Mouse (Mus musculus) embryonic facial prominence, embryonic 14.5 days (tissue): ENCODE data around the gene Ube2s. TPM values are rescaled to one million over a fixed set of nuclear protein-coding genes. Genes with fewer than 3 reads are reported as not detected.
"Not testable (repeated sequence)": the region's sequence is repeated elsewhere in the genome, so short reads cannot be mapped to it uniquely, and the experiment has no call there.

Source experiments
- ATAC-seq: fragments of 200-750 bp; cut with Nextera tagmentation; 2 replicates; pipeline ENCODE4 v1.8.0; 2017; ENCODE audit warnings: low read depth, moderate number of reproducible peaks, moderate TSS enrichment
- DNase-seq: peaks from one replicate; pipeline ENCODE4 v3.0.0-alpha.2; 2015; ENCODE audit warnings: low spot score
- H3K27ac ChIP-seq: fragments of 300-500 bp; sonication (generic); replicated peaks from 2 replicates; pipeline ENCODE4 v1.5.1; 2014; ENCODE audit warnings: low read depth, mild to moderate bottlenecking, low read length, moderate library complexity
- H3K27me3 ChIP-seq: fragments of 300-500 bp; sonication (generic); replicated peaks from 2 replicates; pipeline ENCODE4 v1.6.1; 2014; ENCODE audit warnings: low read length; ENCODE audit not compliant: control insufficient read depth, insufficient read depth
- H3K36me3 ChIP-seq: fragments of 300-500 bp; sonication (generic); 2 replicates; pipeline ENCODE4 v1.6.1; 2014; ENCODE audit warnings: low read length, mixed read lengths; ENCODE audit not compliant: control insufficient read depth, insufficient read depth
- H3K4me1 ChIP-seq: fragments of 300-500 bp; sonication (generic); 2 replicates; pipeline ENCODE4 v1.6.1; 2014; ENCODE audit warnings: antibody characterized with exemption, low read length; ENCODE audit not compliant: control insufficient read depth, insufficient read depth
- H3K4me2 ChIP-seq: fragments of 300-500 bp; sonication (generic); 2 replicates; pipeline ENCODE4 v1.6.1; 2014; ENCODE audit warnings: low read depth, mild to moderate bottlenecking, low read length, moderate library complexity, mixed read lengths
- H3K4me3 ChIP-seq: fragments of 300-500 bp; sonication (generic); 2 replicates; pipeline ENCODE4 v1.5.1; 2014; ENCODE audit warnings: low read depth, mild to moderate bottlenecking, low read length
- H3K9ac ChIP-seq: fragments of 300-500 bp; sonication (generic); 2 replicates; pipeline ENCODE4 v1.6.1; 2014; ENCODE audit warnings: low read depth, mild to moderate bottlenecking, low read length, moderate library complexity, mixed read lengths
- H3K9me3 ChIP-seq: fragments of 300-500 bp; sonication (generic); 2 replicates; pipeline ENCODE4 v1.6.1; 2016; ENCODE audit warnings: low read length; ENCODE audit not compliant: control insufficient read depth
- WGBS: fragments of 180-500 bp; shearing (Covaris S2); extraction: QIAGEN DNeasy Blood & Tissue Kit; methylation state at CpG from one replicate; pipeline ENCODE4 v1.1.7; 2014; 5-methylcytosine and 5-hydroxymethylcytosine counted together
- polyA plus RNA-seq: library from polyadenylated mRNA; unstranded; fragments of >200 nt; fragmentation: Nextera tagmentation; extraction: Ambion mirVana; gene quantifications from 2 replicates; pipeline ENCODE4 v1.2.1, GENCODE M21; 2014

Gene Ube2s
- polyA plus RNA-seq, 1 experiment from 2014 or later, result 347 TPM

DNA sequence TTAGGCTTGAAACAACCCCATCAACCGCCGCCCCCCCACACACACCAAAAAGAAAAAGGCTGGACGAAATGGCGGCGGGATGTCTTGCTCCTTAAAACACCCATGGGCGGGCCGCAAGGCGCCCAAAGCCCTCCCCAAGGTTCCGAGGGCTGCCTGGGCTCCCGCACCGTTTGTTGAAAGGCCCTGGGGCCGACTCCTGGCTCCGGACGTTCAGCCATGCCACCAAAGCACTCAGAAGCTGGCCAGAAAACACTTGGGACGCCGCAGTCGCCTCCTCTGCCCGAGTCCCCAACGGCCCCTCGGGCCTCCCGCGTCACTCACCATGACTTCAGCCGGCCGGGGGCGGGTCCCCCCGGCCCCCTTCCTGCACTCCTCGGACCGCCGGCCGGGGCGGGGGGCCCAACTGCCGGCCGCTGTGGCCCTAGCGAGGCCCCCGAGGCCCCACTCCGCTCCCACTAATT is 518 bp downstream of the Ube2s start:
- H3K9ac ChIP-seq, result peak overlapping the region; percentile 99
- DNase-seq, result peak; percentile 32
- 0 out of 2 replicates have a peak, but pooled peaks have one; percentile 1 for ATAC-seq
- H3K36me3 ChIP-seq, result peaks cover 35% of the 10 kb centered on the region
- H3K27ac ChIP-seq, result peak overlapping the region; percentile 98
- peak overlapping the region; percentile 97 for H3K4me3 ChIP-seq
- H3K27me3 ChIP-seq, result no peaks in the 10 kb centered on the region
- 0% methylated on average over 15 of the region's 36 CpGs for WGBS
- H3K4me1 ChIP-seq, result peaks cover 21% of the 10 kb centered on the region
- no peaks in the 10 kb centered on the region for H3K9me3 ChIP-seq
- H3K4me2 ChIP-seq, result peak overlapping the region; percentile 80

DNA sequence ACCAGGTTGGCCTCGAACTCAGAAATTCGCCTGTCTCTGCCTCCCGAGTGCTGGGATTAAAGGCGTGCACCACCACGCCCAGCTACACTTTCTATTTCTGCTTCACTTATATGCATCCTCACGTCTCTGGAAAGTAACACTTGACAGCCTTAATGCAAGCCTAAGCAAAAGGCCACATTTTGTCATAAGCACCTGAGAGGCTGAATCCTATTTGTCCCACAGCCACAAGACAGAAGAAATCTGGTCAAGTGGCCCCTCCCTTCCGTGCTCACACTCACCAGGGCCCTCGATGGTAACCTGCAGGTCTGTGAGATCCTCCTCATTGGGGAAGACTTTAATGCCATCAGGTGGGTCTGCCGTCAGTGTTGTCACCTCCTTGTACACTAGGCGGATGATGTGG is 1.3 kb downstream of the Ube2s start:
- peak overlapping the region; percentile 99 for H3K9ac ChIP-seq
- 40% methylated on average over 10 of the region's 10 CpGs for WGBS
- H3K27ac ChIP-seq, result peak overlapping the region; percentile 98; the same call in 1 of the 2 replicates
- H3K4me1 ChIP-seq, result peaks cover 21% of the 10 kb centered on the region
- H3K36me3 ChIP-seq, result peaks cover 43% of the 10 kb centered on the region
- DNase-seq, ATAC-seq, H3K9me3 ChIP-seq, H3K27me3 ChIP-seq: not testable (repeated sequence)
- peak overlapping the region; percentile 80 for H3K4me2 ChIP-seq
- H3K4me3 ChIP-seq, result peak overlapping the region; percentile 97

DNA sequence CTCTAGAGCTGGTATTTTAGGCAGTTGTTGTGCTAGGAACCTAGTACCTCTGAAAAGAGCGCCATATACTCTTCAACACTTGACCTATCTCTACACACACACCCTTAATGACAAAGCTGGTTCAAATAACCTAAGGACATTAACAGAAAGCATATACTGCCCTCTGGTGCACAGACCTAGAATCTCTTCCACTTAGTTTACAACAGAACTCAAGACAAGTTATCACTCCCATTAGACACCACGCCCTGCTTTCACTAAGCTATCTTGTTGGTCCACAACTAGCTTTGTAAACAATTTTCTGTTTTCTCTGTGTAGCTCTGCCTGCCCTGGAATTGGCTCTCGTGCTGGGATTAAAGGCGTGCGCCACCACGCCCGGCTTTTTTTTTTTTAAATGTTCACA is 5.7 kb downstream of the Ube2s start:
- H3K4me1 ChIP-seq, result peaks cover 15% of the 10 kb centered on the region
- WGBS, result 87% methylated on average over 7 of the region's 7 CpGs
- no peak overlapping the region for H3K4me3 ChIP-seq
- H3K27ac ChIP-seq, result no peak overlapping the region
- H3K36me3 ChIP-seq, result peaks cover 58% of the 10 kb centered on the region
- no peak for ATAC-seq
- no peak overlapping the region for H3K9ac ChIP-seq
- DNase-seq, result peak; percentile 54
- H3K27me3 ChIP-seq, result no peaks in the 10 kb centered on the region
- no peak overlapping the region for H3K4me2 ChIP-seq
- no peaks in the 10 kb centered on the region for H3K9me3 ChIP-seq

DNA sequence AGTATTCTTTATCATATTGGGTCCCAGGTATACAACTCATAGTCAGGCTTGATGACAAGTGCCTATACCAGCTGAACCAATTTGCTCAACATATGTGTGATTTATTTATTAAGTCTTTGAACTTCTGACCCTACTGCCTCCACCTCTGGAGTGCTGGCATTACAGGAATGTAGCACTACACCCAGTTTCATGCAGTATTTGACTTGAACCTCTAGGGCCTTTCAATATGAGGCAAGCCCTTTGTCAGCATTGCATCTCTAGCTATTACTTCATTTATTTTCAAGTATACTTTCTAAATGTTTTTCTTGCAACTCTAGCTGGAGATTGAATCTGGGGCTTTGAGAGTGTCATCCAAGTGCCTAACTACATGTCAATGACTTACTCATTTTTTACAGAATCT is 10.1 kb downstream of the Ube2s start:
- Histone ChIP-seq H3K27me3 (no peaks in the 10 kb centered on the region), H3K27ac (no peak overlapping the region), H3K4me1 (no peaks in the 10 kb centered on the region), H3K4me3 (no peak overlapping the region), H3K36me3 (peaks cover 34% of the 10 kb centered on the region), H3K9me3 (no peaks in the 10 kb centered on the region), H3K4me2 (no peak overlapping the region), H3K9ac (no peak overlapping the region)
- ATAC-seq (no peak), DNase-seq (no peak)

DNA sequence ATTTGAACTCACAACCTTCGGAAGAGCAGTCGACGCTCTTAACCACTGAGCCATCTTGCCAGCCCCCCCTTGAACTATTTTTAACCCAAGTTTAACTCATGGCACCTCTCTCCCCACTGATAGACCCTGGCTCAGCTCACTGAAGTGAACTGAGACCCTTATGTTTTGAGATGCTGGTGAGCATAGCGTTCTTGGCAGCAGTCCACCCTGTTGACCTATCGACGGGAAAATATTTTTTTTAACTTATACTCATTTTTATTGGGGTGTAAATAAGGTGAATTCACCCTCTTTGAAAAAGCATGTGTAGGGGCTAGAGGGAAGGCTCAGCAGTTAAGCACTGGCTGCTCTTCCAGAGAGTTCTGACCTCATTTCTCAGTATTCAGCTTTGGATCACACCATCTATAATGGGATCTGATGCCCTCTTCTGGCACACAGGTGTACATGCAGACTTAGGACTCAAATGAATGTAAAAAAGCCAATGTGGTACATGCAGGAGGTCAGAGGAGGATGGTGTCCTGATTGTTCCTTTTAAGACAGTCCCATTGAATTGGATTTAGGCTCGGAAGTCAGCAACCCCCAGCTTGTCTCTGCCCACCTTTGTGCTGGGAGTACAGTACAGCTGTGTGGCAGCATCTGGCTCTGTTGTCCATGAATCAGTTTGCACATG is 16.5 kb downstream of the Ube2s start:
- DNase-seq, result peak; percentile 62
- no peak; the same call in 1 of the 2 replicates for ATAC-seq
- Histone ChIP-seq H3K4me2 (no peak overlapping the region), H3K27me3 (no peaks in the 10 kb centered on the region), H3K36me3 (peaks cover 44% of the 10 kb centered on the region), H3K9ac (no peak overlapping the region), H3K4me1 (0 out of 2 replicates have a peak, but pooled peaks cover 3% of the 10 kb centered on the region), H3K4me3 (no peak overlapping the region), H3K9me3 (no peaks in the 10 kb centered on the region), H3K27ac (no peak overlapping the region)
- WGBS, result 70% methylated on average over 7 of the region's 7 CpGs

DNA sequence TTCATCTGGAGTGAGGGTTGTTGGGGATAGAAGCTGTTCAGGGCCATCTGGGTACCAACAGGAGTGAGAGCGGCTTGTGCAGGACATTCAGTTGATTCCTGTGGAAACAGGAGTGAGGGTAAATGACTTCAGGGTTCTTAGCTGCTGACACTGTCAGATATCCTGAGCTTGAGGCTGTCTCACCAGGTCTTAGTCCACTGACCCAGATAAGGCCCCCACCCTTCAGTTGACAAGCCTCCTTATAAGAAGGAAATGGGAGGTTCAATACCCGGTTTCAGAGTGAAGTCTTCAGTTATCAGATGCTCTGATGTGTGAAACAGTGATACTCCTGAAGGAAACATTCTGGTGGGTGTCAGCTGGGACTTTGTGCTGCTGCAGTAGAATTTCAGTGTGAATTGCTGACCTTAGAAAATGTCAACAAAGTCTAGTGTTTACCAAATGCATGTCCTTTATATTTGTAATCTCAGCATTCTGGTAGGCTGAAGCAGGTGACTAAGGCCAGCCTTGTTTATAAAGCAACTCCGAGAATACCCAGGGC is 17.7 kb downstream of the Ube2s start:
- Histone ChIP-seq H3K9me3 (no peaks in the 10 kb centered on the region), H3K4me2 (peak overlapping the region; percentile 95; the same call in 1 of the 2 replicates), H3K27me3 (no peaks in the 10 kb centered on the region), H3K9ac (no peak overlapping the region), H3K36me3 (peaks cover 44% of the 10 kb centered on the region), H3K27ac (no peak overlapping the region), H3K4me1 (0 out of 2 replicates have a peak, but pooled peaks cover 3% of the 10 kb centered on the region), H3K4me3 (no peak overlapping the region)
- no peak for DNase-seq
- ATAC-seq, result no peak
- WGBS, result 81% methylated on average over 3 of the region's 3 CpGs

DNA sequence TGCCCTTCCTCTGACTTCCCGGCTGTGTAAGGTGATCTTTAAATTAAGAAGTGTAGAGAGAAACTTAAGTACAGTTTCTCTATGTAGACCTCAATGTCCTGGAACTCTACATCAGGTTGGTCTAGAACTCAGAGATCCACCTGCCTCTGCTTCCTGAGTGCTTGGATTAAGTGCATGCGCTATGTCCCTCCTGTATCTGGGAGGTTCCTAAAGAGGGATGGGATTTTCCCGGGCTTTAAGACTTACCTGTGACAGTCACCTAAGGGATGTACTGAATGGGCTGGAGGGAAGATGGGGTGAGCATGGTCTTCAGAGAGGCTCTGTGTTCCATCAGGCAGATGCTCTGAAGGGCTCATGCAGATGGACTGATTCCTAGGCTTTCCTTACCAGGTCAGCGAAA is 18.7 kb downstream of the Ube2s start:
- DNase-seq (no peak), ATAC-seq (no peak)
- peak overlapping the region; percentile 96 for H3K27ac ChIP-seq
- H3K4me1 ChIP-seq, result peaks cover 5% of the 10 kb centered on the region; the same call in 1 of the 2 replicates
- peak overlapping the region; percentile 91 for H3K4me3 ChIP-seq
- 43% methylated on average over 4 of the region's 4 CpGs for WGBS
- H3K9me3 ChIP-seq, result no peaks in the 10 kb centered on the region
- peak overlapping the region; percentile 99 for H3K9ac ChIP-seq
- no peaks in the 10 kb centered on the region; the same call in 1 of the 2 replicates for H3K27me3 ChIP-seq
- H3K36me3 ChIP-seq, result peaks cover 44% of the 10 kb centered on the region
- peak overlapping the region; percentile 95 for H3K4me2 ChIP-seq

DNA sequence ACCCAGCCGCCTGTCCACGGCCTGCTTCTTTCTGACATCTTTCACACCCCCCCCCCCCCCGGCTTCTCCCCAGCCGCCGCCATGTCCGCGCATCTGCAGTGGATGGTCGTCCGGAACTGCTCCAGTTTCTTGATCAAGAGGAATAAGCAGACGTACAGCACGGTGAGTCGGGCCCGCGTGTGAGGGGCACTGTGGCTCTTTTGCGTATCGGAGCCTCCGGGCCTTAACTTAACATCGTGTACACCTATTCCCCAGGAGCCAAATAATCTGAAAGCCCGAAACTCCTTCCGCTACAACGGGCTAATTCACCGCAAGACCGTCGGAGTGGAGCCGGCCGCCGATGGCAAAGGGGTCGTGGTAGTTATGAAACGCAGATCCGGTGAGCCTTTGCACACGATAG is 19.1 kb downstream of the Ube2s start:
- Histone ChIP-seq H3K27ac (peak overlapping the region; percentile 96), H3K36me3 (peaks cover 44% of the 10 kb centered on the region), H3K4me3 (peak overlapping the region; percentile 91), H3K9ac (peak overlapping the region; percentile 99), H3K4me2 (peak overlapping the region; percentile 95)
- ATAC-seq, result peak; percentile 2; the same call in 1 of the 2 replicates
- WGBS, result under 1% methylated on average over 29 of the region's 31 CpGs
- not testable (repeated sequence) for H3K9me3 ChIP-seq, DNase-seq, H3K4me1 ChIP-seq, H3K27me3 ChIP-seq
